Comparison of ENCODE assay signal across 16 mouse cellular contexts in the genomic region with DNA sequence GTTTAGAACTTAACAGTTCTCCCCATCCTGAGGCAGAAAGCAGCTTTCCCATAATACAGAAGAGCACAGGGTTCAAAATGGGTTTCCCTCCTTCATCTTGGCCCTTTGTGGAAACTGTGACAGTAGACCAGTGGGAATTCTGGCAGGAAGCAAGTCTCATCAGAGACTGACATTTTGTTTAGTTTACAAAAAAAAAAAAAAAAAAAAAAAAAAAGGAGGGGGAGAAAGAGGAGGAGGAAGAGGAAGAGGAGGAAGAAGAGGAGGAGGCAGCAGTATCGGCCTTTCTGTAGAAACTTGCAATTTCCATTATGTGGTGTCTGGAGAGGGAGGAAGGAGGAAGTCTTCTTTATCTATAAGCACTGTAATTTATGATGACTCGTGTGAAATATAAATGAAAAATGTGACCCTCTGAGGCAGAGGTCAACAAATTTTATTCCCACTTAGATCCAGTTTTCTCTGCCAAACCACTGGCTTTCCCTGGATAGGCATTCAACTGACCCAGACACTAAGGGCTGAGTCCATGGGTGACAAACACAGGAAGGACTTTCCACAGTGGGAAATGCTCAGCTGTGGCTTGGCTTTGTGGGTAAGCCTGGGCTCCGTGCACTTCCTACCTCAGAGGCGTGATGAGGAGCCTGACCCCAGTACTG. TPM values are rescaled to one million over a fixed set of nuclear protein-coding genes. Genes with fewer than 3 reads are reported as not detected.
DNase-seq lines count a peak whose midpoint lies in the region; ATAC-seq and TF ChIP-seq lines count a peak whose summit lies in the region.
"Had no signal": no experiment of that assay in that cellular context is flagged by ENCODE, and none has a peak within 500 bp of the region (broad histone marks: within the 10 kb centered on the region; RNA-seq: fewer than 3 reads in every experiment).

No protein-coding gene starts in this region.

- TF ChIP-seq POLR2A in cortical plate, adult 2 months (IDR thresholded peaks at IDR 0.05; ENCODE audit: extremely low read depth, insufficient read depth, low read length), result no peak
- TF ChIP-seq POLR2A in myocyte (IDR thresholded peaks at IDR 0.05; ENCODE audit: insufficient read length, low read depth), result no peak

- H3K27me3 ChIP-seq in heart, embryonic 15.5 days, result no peaks in the 10 kb centered on the region
- H3K27me3 ChIP-seq in lung, embryonic 14.5 days (ENCODE audit: insufficient read depth, low read length), result no peaks in the 10 kb centered on the region
- H3K27me3 ChIP-seq in myocyte (ENCODE audit: control insufficient read depth, insufficient read depth, insufficient read length), result no peaks in the 10 kb centered on the region
- H3K27me3 ChIP-seq: limb, embryonic 15.5 days had no signal

- peak overlapping the region; percentile 56; the same call in 1 of the 2 replicates for H3K27ac ChIP-seq in heart, embryonic 15.5 days
- peak overlapping the region; percentile 28; the same call in 1 of the 2 replicates for H3K27ac ChIP-seq in lung, embryonic 14.5 days (ENCODE audit: low read depth)
- 0 out of 2 replicates have a peak overlapping the region, but pooled peaks have one; percentile 15 for H3K27ac ChIP-seq in cortical plate, adult 2 months (ENCODE audit: insufficient read depth, low read length)
- H3K27ac ChIP-seq: embryonic facial prominence, embryonic 10.5 days; limb, embryonic 15.5 days had no signal

- no peak for ATAC-seq in heart, embryonic 15.5 days (replicated peaks; ENCODE audit: insufficient number of reproducible peaks, insufficient read depth, low FRiP score, low read depth)
- ATAC-seq in lung, embryonic 14.5 days (ENCODE audit: insufficient read depth), result 0 out of 2 replicates have a peak, but pooled peaks have one; percentile 31
- ATAC-seq: inflammation-experienced regulatory T-cells, adult 6 months had no signal

- peaks cover 88% of the 10 kb centered on the region for H3K79me2 ChIP-seq in myocyte (ENCODE audit: control insufficient read depth, insufficient read depth)

- intact Hi-C loops in heart, postnatal 25 days (cut with DNase I), result loop anchor here (10.0 kb wide), 1 partner anchor 575 kb away; no protein-coding TSS in a partner anchor

- TF ChIP-seq CTCF in lung, embryonic 14.5 days (IDR thresholded peaks at IDR 0.05; ENCODE audit: low read depth), result no peak
- TF ChIP-seq CTCF in cortical plate, adult 2 months (IDR thresholded peaks at IDR 0.05; ENCODE audit: extremely low read depth, insufficient read depth, low read length), result no peak

- no peak overlapping the region for H3ac ChIP-seq in myocyte (ENCODE audit: control insufficient read depth, insufficient read length)

- no peak for DNase-seq in heart, postnatal 25 days (ENCODE audit: low spot score)
- DNase-seq in lung, embryonic 14.5 days, result peak; percentile 71
- no peak for DNase-seq in lung, postnatal 14 days
- no peak for DNase-seq in left cerebral cortex, adult 8-10 months (ENCODE audit: low spot score in 2 of 2)
- DNase-seq in testis, postnatal 14 days (ENCODE audit: low spot score), result no peak
- DNase-seq: adrenal gland, postnatal 10 days; cerebellum, adult 11 months; gastrocnemius, postnatal 10 days; heart, postnatal 4 days; right cerebral cortex, postnatal 14 days had no signal

- no peak overlapping the region for H3K4me3 ChIP-seq in heart, embryonic 15.5 days
- H3K4me3 ChIP-seq in lung, embryonic 14.5 days (ENCODE audit: low read depth, low read length), result no peak overlapping the region
- H3K4me3 ChIP-seq in cortical plate, adult 2 months (ENCODE audit: insufficient read depth, low read length), result no peak overlapping the region
- no peak overlapping the region for H3K4me3 ChIP-seq in myocyte
- H3K4me3 ChIP-seq: embryonic facial prominence, embryonic 10.5 days; limb, embryonic 15.5 days had no signal

- WGBS in heart, embryonic 15.5 days, result 55% methylated on average over 4 of the region's 4 CpGs
- WGBS in lung, embryonic 14.5 days, result 44% methylated on average over 4 of the region's 4 CpGs

- no peak overlapping the region for H3K4me2 ChIP-seq in heart, embryonic 15.5 days
- H3K4me2 ChIP-seq in lung, embryonic 14.5 days, result no peak overlapping the region
- H3K4me2 ChIP-seq in myocyte (ENCODE audit: low read depth), result peak overlapping the region; percentile 40
- H3K4me2 ChIP-seq: limb, embryonic 15.5 days had no signal

- peaks cover 43% of the 10 kb centered on the region for H3K4me1 ChIP-seq in heart, embryonic 15.5 days (replicated peaks)
- peaks cover 37% of the 10 kb centered on the region for H3K4me1 ChIP-seq in lung, embryonic 14.5 days (ENCODE audit: insufficient read depth)
- peaks cover 2% of the 10 kb centered on the region for H3K4me1 ChIP-seq in cortical plate, adult 2 months (ENCODE audit: control insufficient read depth, insufficient read depth, low read length)

- no peak overlapping the region for H3K9ac ChIP-seq in heart, embryonic 15.5 days
- no peak overlapping the region for H3K9ac ChIP-seq in lung, embryonic 14.5 days
- H3K9ac ChIP-seq: limb, embryonic 15.5 days had no signal

- no peaks in the 10 kb centered on the region for H3K9me3 ChIP-seq in heart, embryonic 15.5 days (replicated peaks)
- no peaks in the 10 kb centered on the region for H3K9me3 ChIP-seq in lung, embryonic 14.5 days (ENCODE audit: low read depth, low read length)
- H3K9me3 ChIP-seq: embryonic facial prominence, embryonic 10.5 days; limb, embryonic 15.5 days had no signal

- H3K36me3 ChIP-seq in heart, embryonic 15.5 days, result no peaks in the 10 kb centered on the region; the same call in 1 of the 2 replicates
- no peaks in the 10 kb centered on the region for H3K36me3 ChIP-seq in lung, embryonic 14.5 days (ENCODE audit: insufficient read depth)
- no peaks in the 10 kb centered on the region for H3K36me3 ChIP-seq in myocyte (ENCODE audit: control insufficient read depth, insufficient read depth)
- H3K36me3 ChIP-seq: embryonic facial prominence, embryonic 10.5 days; limb, embryonic 15.5 days had no signal

TF ChIP-seq in myocyte, 11 proteins besides CTCF, POLR2A, EP300 and RAD21:
- no peak for TF ChIP-seq POLR2AphosphoS2 (IDR thresholded peaks at IDR 0.05; ENCODE audit: insufficient read length, low read depth)
- no peak for TF ChIP-seq TCF3 (IDR thresholded peaks at IDR 0.05; ENCODE audit: insufficient read length, low read depth)
- TF ChIP-seq MYOG (IDR thresholded peaks at IDR 0.05; ENCODE audit: control insufficient read depth in 1 of 3, insufficient read depth in 1 of 3, insufficient read length in 2 of 3, low read depth in 2 of 3), result peak in 1 of 3 experiments; percentile 35
- no peak for TF ChIP-seq CEBPB (IDR thresholded peaks at IDR 0.05; ENCODE audit: insufficient read depth, poor library complexity, severe bottlenecking)
- peak in 1 of 3 experiments; percentile 16 for TF ChIP-seq MYOD1 (IDR thresholded peaks at IDR 0.05; ENCODE audit: control insufficient read depth in 1 of 3, insufficient read length in 2 of 3, low read depth in 2 of 3)
- no peak for TF ChIP-seq TCF12 (IDR thresholded peaks at IDR 0.05; ENCODE audit: insufficient read depth, poor library complexity, severe bottlenecking)
- no peak for TF ChIP-seq MAX (IDR thresholded peaks at IDR 0.05; ENCODE audit: low read depth)
- no peak for TF ChIP-seq E2F4 (IDR thresholded peaks at IDR 0.05; ENCODE audit: insufficient read depth)
- no peak for TF ChIP-seq USF1 (IDR thresholded peaks at IDR 0.05; ENCODE audit: low read depth)
- TF ChIP-seq SRF (IDR thresholded peaks at IDR 0.05; ENCODE audit: control insufficient read depth, insufficient read length, low read depth), result no peak
- TF ChIP-seq REST (IDR thresholded peaks at IDR 0.05; ENCODE audit: insufficient read depth, insufficient read length), result no peak

RNA-seq across cellular contexts. Expression of gene Pik3r1, which starts 28.2 kb away (rescaled TPM):
- polyA plus RNA-seq in heart, embryonic 15.5 days (2015; fragmentation: Nextera tagmentation; extraction: Ambion mirVana), result 20.2 and 23.8 TPM in 2 replicates
- total RNA-seq in heart, postnatal 25 days (2021), result 100 to 1,000 TPM in 1 of 2 experiments, 10 to 100 TPM in 1; 93.6 to 111 TPM
- polyA plus RNA-seq in lung, embryonic 14.5 days (2014; fragmentation: Nextera tagmentation; extraction: Ambion mirVana), result 33.4 and 36.5 TPM in 2 replicates
- polyA plus RNA-seq in cortical plate, adult 2 months (2012; rRNA removed), result 53.4 and 61.0 TPM in 2 replicates
- 6.8 TPM for polyA plus RNA-seq in myocyte (2012; fragmentation: generic; extraction: Trizol)
- 100 to 1,000 TPM; 124 to 134 (median 126) TPM for total RNA-seq in left cerebral cortex, adult 8-10 months (2022)
